Mouse (Mus musculus): ENCODE results near the gene Ogdh. TPM values are rescaled to one million over a fixed set of nuclear protein-coding genes. Genes with fewer than 3 reads are reported as not detected.
A peak's percentile ranks its signal among the peaks of the same experiment; 100 is the strongest.
"Not testable (repeated sequence)": the region's sequence is repeated elsewhere in the genome, so short reads cannot be mapped to it uniquely, and the experiment has no call there.

Gene Ogdh
- polyA plus RNA-seq (2012; rRNA removed): 154 TPM in 2 replicates

- peak within 1 kb of the TSS; percentile 50 for H3K4me3 ChIP-seq (ENCODE audit: insufficient read depth, low read length)
- H3K27ac ChIP-seq (ENCODE audit: insufficient read depth, low read length): peak within 1 kb of the TSS; percentile 91
- peak; percentile 82 for TF ChIP-seq POLR2A (IDR thresholded peaks at IDR 0.05; ENCODE audit: extremely low read depth, insufficient read depth, low read length)
- TF ChIP-seq CTCF (IDR thresholded peaks at IDR 0.05; ENCODE audit: extremely low read depth, insufficient read depth, low read length): no peak
- no peaks in the 10 kb centered on the region for H3K4me1 ChIP-seq (ENCODE audit: control insufficient read depth, insufficient read depth, low read length)
Measured at GRCm38 (mm10) chr11:6291401-6292115, at the start of gene Ogdh. Gene Ogdh, plus strand, starts transcription at chr11:6291633.

- TF ChIP-seq CTCF (IDR thresholded peaks at IDR 0.05; ENCODE audit: extremely low read depth, insufficient read depth, low read length): no peak
- no peak for TF ChIP-seq POLR2A (IDR thresholded peaks at IDR 0.05; ENCODE audit: extremely low read depth, insufficient read depth, low read length)
- Histone ChIP-seq H3K27ac (ENCODE audit: insufficient read depth, low read length) (no peak overlapping the region), H3K4me3 (ENCODE audit: insufficient read depth, low read length) (no peak overlapping the region), H3K4me1 (ENCODE audit: control insufficient read depth, insufficient read depth, low read length) (no peaks in the 10 kb centered on the region)
Measured at GRCm38 (mm10) chr11:6244707-6245106, 46.7 kb upstream of the Ogdh start.

GRCm38 (mm10) chr11:6252248-6252647 is 39.2 kb upstream of the Ogdh start:
- H3K4me1 ChIP-seq (ENCODE audit: control insufficient read depth, insufficient read depth, low read length): no peaks in the 10 kb centered on the region
- H3K27ac ChIP-seq (ENCODE audit: insufficient read depth, low read length): no peak overlapping the region
- TF ChIP-seq CTCF (IDR thresholded peaks at IDR 0.05; ENCODE audit: extremely low read depth, insufficient read depth, low read length) (no peak), POLR2A (IDR thresholded peaks at IDR 0.05; ENCODE audit: extremely low read depth, insufficient read depth, low read length) (no peak)
- no peak overlapping the region for H3K4me3 ChIP-seq (ENCODE audit: insufficient read depth, low read length)

- Histone ChIP-seq H3K27ac (ENCODE audit: insufficient read depth, low read length) (no peak overlapping the region), H3K4me1 (ENCODE audit: control insufficient read depth, insufficient read depth, low read length) (no peaks in the 10 kb centered on the region), H3K4me3 (ENCODE audit: insufficient read depth, low read length) (no peak overlapping the region)
- no peak for TF ChIP-seq CTCF (IDR thresholded peaks at IDR 0.05; ENCODE audit: extremely low read depth, insufficient read depth, low read length)
- TF ChIP-seq POLR2A (IDR thresholded peaks at IDR 0.05; ENCODE audit: extremely low read depth, insufficient read depth, low read length): no peak
Measured at GRCm38 (mm10) chr11:6252824-6253223, 38.6 kb upstream of the Ogdh start.

GRCm38 (mm10) chr11:6254602-6255001 is 36.8 kb upstream of the Ogdh start:
- not testable (repeated sequence) for H3K4me1 ChIP-seq (ENCODE audit: control insufficient read depth, insufficient read depth, low read length); H3K27ac ChIP-seq (ENCODE audit: insufficient read depth, low read length); H3K4me3 ChIP-seq (ENCODE audit: insufficient read depth, low read length)

GRCm38 (mm10) chr11:6256490-6257072 is 34.9 kb upstream of the Ogdh start:
- Histone ChIP-seq H3K27ac (ENCODE audit: insufficient read depth, low read length) (no peak overlapping the region), H3K4me3 (ENCODE audit: insufficient read depth, low read length) (no peak overlapping the region), H3K4me1 (ENCODE audit: control insufficient read depth, insufficient read depth, low read length) (no peaks in the 10 kb centered on the region)
- TF ChIP-seq POLR2A (IDR thresholded peaks at IDR 0.05; ENCODE audit: extremely low read depth, insufficient read depth, low read length) (no peak), CTCF (IDR thresholded peaks at IDR 0.05; ENCODE audit: extremely low read depth, insufficient read depth, low read length) (no peak)

GRCm38 (mm10) chr11:6259413-6259812 is 32.0 kb upstream of the Ogdh start:
- Histone ChIP-seq H3K4me1 (ENCODE audit: control insufficient read depth, insufficient read depth, low read length) (no peaks in the 10 kb centered on the region), H3K27ac (ENCODE audit: insufficient read depth, low read length) (no peak overlapping the region), H3K4me3 (ENCODE audit: insufficient read depth, low read length) (no peak overlapping the region)
- TF ChIP-seq POLR2A (IDR thresholded peaks at IDR 0.05; ENCODE audit: extremely low read depth, insufficient read depth, low read length) (no peak), CTCF (IDR thresholded peaks at IDR 0.05; ENCODE audit: extremely low read depth, insufficient read depth, low read length) (no peak)

DNA sequence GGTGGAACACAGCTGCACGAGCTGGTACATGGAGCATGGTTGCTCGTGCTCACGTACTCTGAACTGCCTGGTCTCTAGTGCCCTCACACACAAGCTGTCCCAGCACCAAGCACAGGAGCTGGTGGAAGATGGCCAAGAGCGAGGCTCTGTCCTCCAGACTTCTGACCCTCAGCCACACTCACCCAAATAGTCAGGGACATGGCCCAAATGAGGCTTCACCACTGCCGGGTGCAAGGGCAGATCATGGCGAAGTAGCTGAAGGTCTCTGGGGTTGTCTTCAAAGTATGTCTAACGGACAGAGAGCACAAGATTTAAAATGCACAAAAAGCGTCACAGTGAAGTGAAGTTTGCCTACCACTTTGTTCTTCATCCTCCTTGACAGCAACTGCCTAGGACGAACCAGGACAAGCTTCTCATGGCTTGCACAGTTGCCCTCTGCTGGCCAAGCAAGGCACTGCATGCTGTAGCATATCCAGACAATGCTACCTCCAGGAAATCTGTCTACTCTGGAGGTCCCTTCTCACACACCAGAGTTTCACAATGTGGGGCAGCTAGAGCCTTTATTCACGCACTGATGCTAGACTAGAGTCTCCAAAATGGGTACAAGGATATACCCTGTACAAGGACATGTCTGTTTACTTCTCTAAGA is 29.9 kb upstream of the Ogdh start:
- no peak overlapping the region for H3K27ac ChIP-seq (ENCODE audit: insufficient read depth, low read length)
- TF ChIP-seq POLR2A (IDR thresholded peaks at IDR 0.05; ENCODE audit: extremely low read depth, insufficient read depth, low read length) (no peak), CTCF (IDR thresholded peaks at IDR 0.05; ENCODE audit: extremely low read depth, insufficient read depth, low read length) (peak; percentile 97)

GRCm38 (mm10) chr11:6266621-6267020 is 24.8 kb upstream of the Ogdh start:
- H3K4me1 ChIP-seq (ENCODE audit: control insufficient read depth, insufficient read depth, low read length): no peaks in the 10 kb centered on the region; the same call in 1 of the 2 replicates
- peak overlapping the region; percentile 69 for H3K4me3 ChIP-seq (ENCODE audit: insufficient read depth, low read length)

More for the DNA sequence above, 29.9 kb upstream of the Ogdh start:
- Histone ChIP-seq H3K4me1 (ENCODE audit: control insufficient read depth, insufficient read depth, low read length) (no peaks in the 10 kb centered on the region; the same call in 1 of the 2 replicates), H3K4me3 (ENCODE audit: insufficient read depth, low read length) (no peak overlapping the region)

More at GRCm38 (mm10) chr11:6266621-6267020, 24.8 kb upstream of the Ogdh start:
- TF ChIP-seq CTCF (IDR thresholded peaks at IDR 0.05; ENCODE audit: extremely low read depth, insufficient read depth, low read length): no peak
- no peak for TF ChIP-seq POLR2A (IDR thresholded peaks at IDR 0.05; ENCODE audit: extremely low read depth, insufficient read depth, low read length)
- no peak overlapping the region for H3K27ac ChIP-seq (ENCODE audit: insufficient read depth, low read length)
